Mouse (Mus musculus): ENCODE results near the gene Acaa1a. TPM values are rescaled to one million over a fixed set of nuclear protein-coding genes. Genes with fewer than 3 reads are reported as not detected.
A peak's percentile ranks its signal among the peaks of the same experiment; 100 is the strongest.

Acaa1a gene
- polyA plus RNA-seq, 1 experiment: 138 TPM

DNA sequence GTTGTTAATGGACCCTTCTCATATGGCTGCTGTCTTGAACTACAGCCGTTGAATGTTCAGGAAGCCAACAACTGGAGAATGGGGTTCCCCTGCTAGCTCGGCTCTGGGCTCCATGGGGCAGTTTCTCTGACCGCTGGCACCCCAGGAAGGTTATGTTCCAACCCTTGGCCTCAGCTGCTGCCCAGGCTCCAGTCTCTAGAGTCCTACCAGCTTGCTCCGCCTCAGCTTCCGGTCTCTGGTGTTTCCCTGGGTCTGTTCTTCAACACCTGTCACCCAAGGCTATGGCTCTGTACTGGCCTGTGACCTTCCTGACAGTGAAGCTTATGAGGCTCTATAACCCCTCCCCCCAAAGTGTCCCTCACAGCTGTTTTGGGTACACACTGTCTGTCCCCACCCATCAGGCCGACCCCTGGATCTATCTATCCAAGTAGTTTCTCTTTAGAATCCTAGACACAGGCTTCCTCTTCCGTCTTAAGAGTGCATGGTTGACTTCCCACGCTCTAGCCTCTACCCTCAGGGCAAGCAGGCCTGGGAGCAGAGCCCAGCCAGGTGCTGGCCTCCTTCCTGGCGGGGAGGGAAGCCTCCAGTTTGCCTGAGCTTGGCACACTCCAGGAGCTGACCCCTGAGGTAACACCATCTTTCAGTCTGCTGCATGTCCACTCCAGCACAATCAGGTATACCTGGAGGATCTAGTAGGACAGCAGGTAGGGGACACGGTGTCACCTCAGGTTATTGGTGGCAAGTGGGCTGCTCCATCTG lies 11.7 kb downstream of the Acaa1a start:
- WGBS: 90% methylated on average over 10 of the region's 10 CpGs
- no peak for DNase-seq (ENCODE audit: low read depth in 1 of 2, low spot score in 2 of 2)
- Histone ChIP-seq H3K27me3 (ENCODE audit: control insufficient read depth, insufficient read depth, low read length) (no peaks in the 10 kb centered on the region), H3K4me3 (ENCODE audit: extremely low read depth, insufficient read depth, insufficient read length) (no peak overlapping the region), H3K36me3 (ENCODE audit: control insufficient read depth, insufficient read depth, low read length) (peaks cover 16% of the 10 kb centered on the region), H3K27ac (ENCODE audit: insufficient read depth, low read length) (no peak overlapping the region), H3K4me1 (ENCODE audit: control insufficient read depth, insufficient read depth, insufficient read length) (no peaks in the 10 kb centered on the region)
- no peak for TF ChIP-seq POLR2A (IDR thresholded peaks at IDR 0.05; ENCODE audit: low read depth, low read length)
- no peak for TF ChIP-seq CTCF (IDR thresholded peaks at IDR 0.05; ENCODE audit: extremely low read depth, insufficient read depth, insufficient read length, insufficient replicate concordance)

DNA sequence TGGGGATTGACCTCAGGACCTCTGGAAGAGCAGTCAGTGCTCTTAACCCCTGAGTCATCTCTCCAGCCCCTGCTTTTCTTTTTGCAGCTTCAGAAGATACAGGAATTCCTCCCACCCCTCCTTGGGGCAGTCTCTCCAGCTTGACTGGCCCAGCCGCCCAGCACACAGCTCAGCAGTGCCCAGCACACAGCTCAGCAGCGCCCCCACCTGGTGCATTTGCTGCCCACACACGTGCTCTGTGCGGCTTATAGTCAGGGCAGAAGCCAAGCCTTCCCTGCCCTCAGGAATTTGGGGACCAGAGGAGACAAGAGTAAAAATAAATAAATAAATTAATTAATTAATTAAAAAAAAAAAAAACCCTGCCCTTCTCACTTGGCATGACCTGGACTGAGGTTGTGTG lies 12.6 kb downstream of the Acaa1a start:
- H3K4me3 ChIP-seq (ENCODE audit: extremely low read depth, insufficient read depth, insufficient read length): no peak overlapping the region
- TF ChIP-seq CTCF (IDR thresholded peaks at IDR 0.05; ENCODE audit: extremely low read depth, insufficient read depth, insufficient read length, insufficient replicate concordance) (peak; percentile 95), POLR2A (IDR thresholded peaks at IDR 0.05; ENCODE audit: low read depth, low read length) (no peak)
- 45% methylated on average over 4 of the region's 4 CpGs for WGBS
- H3K4me1 ChIP-seq (ENCODE audit: control insufficient read depth, insufficient read depth, insufficient read length): no peaks in the 10 kb centered on the region
- peaks cover 12% of the 10 kb centered on the region for H3K36me3 ChIP-seq (ENCODE audit: control insufficient read depth, insufficient read depth, low read length)
- no peak overlapping the region for H3K27ac ChIP-seq (ENCODE audit: insufficient read depth, low read length)
- H3K27me3 ChIP-seq (ENCODE audit: control insufficient read depth, insufficient read depth, low read length): no peaks in the 10 kb centered on the region
- peak in 1 of 2 experiments; percentile 71 for DNase-seq (ENCODE audit: low read depth in 1 of 2, low spot score in 2 of 2)

DNA sequence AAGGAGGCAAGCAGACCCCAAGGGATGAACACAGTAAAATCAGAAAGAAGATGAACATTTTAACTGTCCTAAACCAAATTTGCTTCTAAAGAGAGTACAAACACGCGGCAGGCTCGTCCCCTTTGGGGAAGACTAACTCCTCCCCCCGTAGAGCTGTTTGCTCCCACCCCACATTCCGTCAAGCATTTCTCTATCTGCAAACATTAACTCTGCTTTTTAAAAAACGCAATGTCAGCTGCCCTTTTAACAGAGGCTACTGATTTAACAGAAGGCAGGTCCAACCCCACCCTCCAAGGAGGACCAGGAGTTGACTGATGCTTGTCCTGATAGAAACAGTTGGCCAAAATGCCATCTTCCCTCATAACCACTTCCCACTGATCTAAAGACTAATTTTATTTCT lies 14.4 kb downstream of the Acaa1a start:
- H3K4me3 ChIP-seq (ENCODE audit: extremely low read depth, insufficient read depth, insufficient read length): no peak overlapping the region
- H3K27ac ChIP-seq (ENCODE audit: insufficient read depth, low read length): no peak overlapping the region
- TF ChIP-seq POLR2A (IDR thresholded peaks at IDR 0.05; ENCODE audit: low read depth, low read length): no peak
- no peak for TF ChIP-seq CTCF (IDR thresholded peaks at IDR 0.05; ENCODE audit: extremely low read depth, insufficient read depth, insufficient read length, insufficient replicate concordance)
- H3K4me1 ChIP-seq (ENCODE audit: control insufficient read depth, insufficient read depth, insufficient read length): peaks cover 3% of the 10 kb centered on the region; the same call in 1 of the 2 replicates
- DNase-seq (ENCODE audit: low read depth in 1 of 2, low spot score in 2 of 2): no peak
- WGBS: 90% methylated on average over 6 of the region's 6 CpGs
- no peaks in the 10 kb centered on the region for H3K27me3 ChIP-seq (ENCODE audit: control insufficient read depth, insufficient read depth, low read length)
- peaks cover 8% of the 10 kb centered on the region for H3K36me3 ChIP-seq (ENCODE audit: control insufficient read depth, insufficient read depth, low read length)

DNA sequence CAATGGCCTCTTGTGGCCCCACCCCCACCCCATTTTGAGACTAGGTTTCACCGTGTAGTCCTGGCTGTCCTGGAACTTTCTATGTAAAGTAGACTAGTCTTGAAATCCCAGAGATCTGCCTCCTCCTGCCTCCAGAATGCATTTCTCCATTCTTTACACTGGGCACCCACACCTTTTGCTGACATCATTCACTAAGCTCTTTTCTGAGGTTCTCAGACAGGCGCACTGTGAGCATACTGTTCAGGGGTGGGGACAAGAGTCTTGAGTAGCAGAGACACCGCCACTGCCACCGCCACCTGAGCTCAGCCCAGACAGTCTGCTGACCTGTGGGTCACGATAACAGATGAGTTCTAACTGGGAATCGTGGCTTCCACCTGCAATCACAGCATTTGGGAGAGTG lies 16.5 kb downstream of the Acaa1a start:
- Histone ChIP-seq H3K36me3 (ENCODE audit: control insufficient read depth, insufficient read depth, low read length) (peaks cover 1% of the 10 kb centered on the region; the same call in 1 of the 2 replicates), H3K27me3 (ENCODE audit: control insufficient read depth, insufficient read depth, low read length) (no peaks in the 10 kb centered on the region), H3K4me3 (ENCODE audit: extremely low read depth, insufficient read depth, insufficient read length) (no peak overlapping the region), H3K27ac (ENCODE audit: insufficient read depth, low read length) (no peak overlapping the region), H3K4me1 (ENCODE audit: control insufficient read depth, insufficient read depth, insufficient read length) (peaks cover 3% of the 10 kb centered on the region; the same call in 1 of the 2 replicates)
- TF ChIP-seq CTCF (IDR thresholded peaks at IDR 0.05; ENCODE audit: extremely low read depth, insufficient read depth, insufficient read length, insufficient replicate concordance) (no peak), POLR2A (IDR thresholded peaks at IDR 0.05; ENCODE audit: low read depth, low read length) (no peak)
- 88% methylated on average over 6 of the region's 6 CpGs for WGBS
- no peak for DNase-seq (ENCODE audit: low read depth in 1 of 2, low spot score in 2 of 2)

DNA sequence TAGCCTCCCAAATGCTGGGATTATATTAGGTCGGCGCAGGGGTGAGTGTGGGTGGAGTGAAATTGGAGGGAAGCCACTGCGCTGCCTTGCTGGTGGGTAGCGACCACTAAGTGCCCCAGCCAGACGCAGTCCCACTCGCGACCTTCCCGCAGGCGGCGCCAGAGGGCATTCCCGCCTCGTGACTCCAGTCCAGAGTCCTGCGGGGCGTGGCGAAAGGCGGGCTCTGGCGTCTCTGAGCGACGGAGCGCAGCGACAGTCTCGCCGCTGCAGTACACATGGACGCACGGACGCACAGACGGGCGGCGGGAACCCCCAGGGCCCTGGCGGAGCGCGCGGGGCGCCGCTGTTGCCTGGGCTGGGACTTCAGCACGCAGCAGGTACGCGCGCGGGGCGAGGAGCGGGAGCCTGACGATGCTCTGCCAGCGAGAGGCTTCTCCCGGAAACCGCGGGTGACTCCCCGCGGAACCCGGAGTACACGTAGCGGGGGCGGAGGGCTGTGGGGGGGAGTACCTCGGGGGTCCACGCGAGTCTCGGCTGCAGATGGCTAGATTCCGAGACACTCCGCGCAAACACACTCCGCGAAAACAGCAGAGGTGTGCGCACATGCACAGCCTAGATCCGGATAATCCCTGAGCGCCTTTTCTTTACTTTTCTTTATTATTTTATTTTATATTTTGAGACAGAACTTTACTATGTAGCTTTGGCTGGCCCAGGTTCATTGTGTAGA lies 18.0 kb downstream of the Acaa1a start, which contains the start of gene Xylb:
TSS of gene Xylb (plus strand) at position 51 of the 727 bp plus-strand sequence.
- no peaks in the 10 kb centered on the region for H3K36me3 ChIP-seq (ENCODE audit: control insufficient read depth, insufficient read depth, low read length)
- peak; percentile 35 to 84 for DNase-seq (ENCODE audit: low read depth in 1 of 2, low spot score in 2 of 2)
- H3K4me1 ChIP-seq (ENCODE audit: control insufficient read depth, insufficient read depth, insufficient read length): peaks cover 3% of the 10 kb centered on the region; the same call in 1 of the 2 replicates
- no peaks in the 10 kb centered on the region for H3K27me3 ChIP-seq (ENCODE audit: control insufficient read depth, insufficient read depth, low read length)
- peak within 1 kb of the TSS; percentile 65 for H3K4me3 ChIP-seq (ENCODE audit: extremely low read depth, insufficient read depth, insufficient read length)
- TF ChIP-seq POLR2A (IDR thresholded peaks at IDR 0.05; ENCODE audit: low read depth, low read length) (no peak), CTCF (IDR thresholded peaks at IDR 0.05; ENCODE audit: extremely low read depth, insufficient read depth, insufficient read length, insufficient replicate concordance) (peak; percentile 52; the same call in 1 of the 2 replicates)
- H3K27ac ChIP-seq (ENCODE audit: insufficient read depth, low read length): no peak within 1 kb of the TSS
- 3% methylated on average over 65 of the region's 65 CpGs for WGBS

DNA sequence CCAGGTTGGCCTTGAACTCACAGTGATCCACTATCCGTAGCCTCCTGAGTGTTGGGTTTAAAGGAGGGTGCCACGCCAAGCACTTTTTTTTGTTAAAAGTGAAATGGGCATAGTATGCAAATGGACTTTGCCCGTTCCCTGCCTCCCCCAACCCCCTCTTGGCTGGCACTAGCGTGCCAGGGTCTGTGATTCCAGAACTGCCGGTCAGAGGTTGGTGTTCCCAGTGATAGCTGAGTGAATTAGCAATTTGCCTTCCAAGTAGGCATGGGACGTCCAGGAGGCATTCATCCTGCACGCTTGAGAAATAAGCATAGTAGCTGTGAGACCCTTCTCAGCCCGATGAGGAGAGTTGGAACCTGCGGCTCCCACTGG lies 18.6 kb downstream of the Acaa1a start:
- Histone ChIP-seq H3K36me3 (ENCODE audit: control insufficient read depth, insufficient read depth, low read length) (no peaks in the 10 kb centered on the region), H3K4me1 (ENCODE audit: control insufficient read depth, insufficient read depth, insufficient read length) (peaks cover 3% of the 10 kb centered on the region; the same call in 1 of the 2 replicates), H3K27ac (ENCODE audit: insufficient read depth, low read length) (no peak overlapping the region), H3K27me3 (ENCODE audit: control insufficient read depth, insufficient read depth, low read length) (no peaks in the 10 kb centered on the region), H3K4me3 (ENCODE audit: extremely low read depth, insufficient read depth, insufficient read length) (no peak overlapping the region)
- 51% methylated on average over 9 of the region's 9 CpGs for WGBS
- no peak for DNase-seq (ENCODE audit: low read depth in 1 of 2, low spot score in 2 of 2)
- TF ChIP-seq POLR2A (IDR thresholded peaks at IDR 0.05; ENCODE audit: low read depth, low read length) (no peak), CTCF (IDR thresholded peaks at IDR 0.05; ENCODE audit: extremely low read depth, insufficient read depth, insufficient read length, insufficient replicate concordance) (no peak)

All from spleen, adult 2 months (tissue).